Mouse (Mus musculus) lung, adult 18-20 months (tissue): Measurements from ENCODE around the gene Tns4.
A peak's percentile ranks its signal among the peaks of the same experiment; 100 is the strongest.

Experiments used
- DNase-seq, 2 experiments: peaks; one replicate each; pipeline ENCODE4 v3.0.0; 2022; ENCODE audit warnings: mixed read lengths in 2 of 2

Tns4 gene

DNA sequence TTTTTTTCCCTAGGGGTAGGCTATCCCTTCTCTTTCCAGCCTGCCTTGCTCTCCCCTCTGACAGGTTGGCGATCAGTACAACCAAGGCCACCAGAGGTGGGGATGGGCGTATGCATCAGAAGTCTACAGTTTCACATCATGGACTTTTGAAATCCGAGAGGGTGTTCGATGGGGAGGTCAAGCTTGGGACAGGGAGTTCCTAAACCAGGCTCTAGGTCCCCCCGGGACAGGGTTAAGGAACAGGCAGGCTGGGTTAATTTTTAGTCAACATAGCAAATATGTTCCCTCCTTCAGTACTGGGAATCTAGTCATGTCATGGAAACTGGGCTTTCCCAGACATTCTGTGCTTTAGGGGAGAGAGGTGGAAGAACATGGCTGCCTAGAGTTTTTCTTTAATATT, 44.8 kb downstream of the Tns4 start:
- no peak for DNase-seq

DNA sequence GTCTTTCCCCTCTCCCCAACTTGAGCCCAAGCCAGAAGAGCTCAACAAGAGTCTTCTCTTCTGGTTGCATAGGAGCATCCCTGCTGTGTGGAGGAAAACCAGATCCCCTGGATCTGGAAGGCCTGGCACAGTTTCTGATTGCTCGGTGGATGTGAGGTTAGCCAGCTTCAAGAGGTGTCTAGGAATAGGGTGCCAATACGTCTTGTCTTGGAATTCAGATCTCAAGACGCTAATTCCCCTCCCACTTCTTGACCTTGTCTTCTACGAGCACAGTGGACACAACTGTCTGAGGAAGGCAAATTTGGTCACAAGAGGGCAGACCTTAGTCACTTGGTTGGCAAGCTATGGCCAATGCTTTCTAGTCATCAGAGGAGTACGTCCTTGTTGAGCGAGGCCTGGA, 45.5 kb downstream of the Tns4 start:
- DNase-seq = no peak

DNA sequence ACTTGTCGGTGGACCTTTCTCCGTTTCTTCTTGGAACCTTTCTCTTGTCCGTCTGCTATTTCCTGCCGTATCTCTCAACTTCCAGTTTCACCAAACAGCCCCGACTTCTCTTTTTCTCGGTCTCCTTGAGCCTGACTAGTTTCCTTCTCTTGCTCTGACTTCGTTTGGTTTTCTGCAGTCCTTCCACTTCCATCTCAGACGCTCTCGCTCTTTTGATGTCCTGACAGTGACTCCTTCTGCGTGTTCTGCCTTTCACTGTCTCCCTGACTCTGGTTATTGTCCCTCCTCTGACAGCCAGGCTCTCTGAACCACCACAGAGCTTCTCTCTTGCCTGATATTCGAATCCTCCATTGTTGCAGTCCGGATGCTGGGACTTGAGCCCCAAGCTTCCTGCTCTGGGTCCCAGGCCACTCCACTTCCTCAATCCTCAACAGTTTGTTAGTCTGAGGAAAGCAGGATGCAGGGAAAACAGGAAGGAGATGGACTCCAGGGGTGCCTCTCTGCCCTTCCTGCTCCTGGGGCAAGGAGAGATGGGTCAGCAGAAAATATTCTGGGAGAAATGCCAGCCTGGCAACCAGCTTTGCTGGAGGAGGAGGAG, 46.2 kb downstream of the Tns4 start:
- DNase-seq = peak; percentile 54 to 64

DNA sequence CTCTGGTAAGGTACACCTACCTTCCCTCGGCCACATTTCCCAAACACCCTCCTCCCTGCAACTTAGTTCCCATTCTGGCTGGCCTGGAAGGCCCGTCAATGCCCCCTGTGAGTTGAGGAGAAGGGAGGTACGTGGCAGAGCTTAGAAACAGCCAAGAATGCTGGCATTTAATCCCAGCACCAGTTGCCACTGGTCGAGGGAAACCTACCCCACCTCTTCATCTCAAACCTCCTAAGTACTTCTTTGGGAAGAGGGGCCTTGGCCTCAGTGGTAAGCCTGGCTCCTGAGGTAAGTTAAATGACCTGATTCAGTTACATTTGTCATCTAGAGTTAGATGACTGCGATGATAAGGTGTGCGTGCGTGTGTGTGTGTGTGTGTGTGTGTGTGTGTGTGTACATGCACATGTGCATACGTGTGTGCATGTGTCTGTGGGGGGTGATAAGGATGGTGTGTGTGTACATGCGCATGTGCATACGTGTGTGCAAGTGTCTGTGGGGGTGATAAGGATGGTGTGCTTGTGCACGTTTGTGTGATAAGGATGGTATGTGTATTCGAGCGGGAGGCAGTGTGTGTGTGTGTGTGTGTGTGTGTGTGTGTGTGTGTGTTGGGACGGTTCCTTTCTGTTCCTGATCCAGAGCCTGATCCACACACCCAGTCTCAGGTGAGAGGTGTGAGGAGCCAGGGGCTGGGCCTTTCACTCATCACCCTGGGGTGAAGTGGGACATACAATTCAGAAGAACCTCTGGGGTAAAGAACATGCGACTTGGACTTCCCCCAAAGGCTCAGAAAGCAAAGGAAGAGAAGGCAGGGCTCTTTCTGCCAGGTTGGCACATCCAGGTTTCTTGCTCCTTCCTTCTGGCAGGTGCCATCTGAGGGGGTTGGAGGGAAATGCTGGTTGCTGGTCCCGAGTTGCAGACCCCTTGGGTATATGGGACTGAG, 47.0 kb downstream of the Tns4 start:
- DNase-seq = no peak

DNA sequence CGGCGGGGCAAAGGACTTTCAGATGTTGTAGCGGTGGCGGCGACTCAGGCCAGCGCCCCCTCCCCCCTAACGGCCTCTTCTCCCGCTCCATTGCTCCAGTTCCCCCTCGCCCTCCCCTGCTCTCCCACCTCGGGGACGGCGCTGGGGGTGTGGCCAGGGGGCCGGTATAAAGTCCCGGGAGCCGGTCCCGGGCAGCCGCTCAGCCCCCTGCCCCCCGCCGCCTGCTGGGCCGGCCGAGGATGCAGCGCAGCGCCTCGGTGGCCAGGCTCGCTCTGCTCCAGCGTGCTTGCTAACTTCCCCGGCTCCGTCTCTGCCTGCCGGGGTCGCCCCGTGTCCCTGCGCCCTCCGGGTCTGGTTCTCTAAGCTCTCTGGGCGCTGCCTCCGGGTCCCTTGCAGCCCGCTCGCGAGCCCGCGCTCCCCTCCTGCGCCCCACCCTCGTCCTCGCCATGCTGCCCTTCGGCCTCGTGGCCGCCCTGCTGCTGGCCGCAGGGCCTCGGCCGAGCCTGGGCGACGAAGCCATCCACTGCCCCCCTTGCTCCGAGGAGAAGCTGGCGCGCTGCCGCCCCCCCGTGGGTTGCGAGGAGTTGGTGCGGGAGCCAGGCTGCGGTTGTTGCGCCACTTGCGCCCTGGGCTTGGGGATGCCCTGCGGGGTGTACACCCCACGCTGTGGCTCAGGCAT, 47.9 kb downstream of the Tns4 start, which contains the start of gene Igfbp4:
Gene Igfbp4, plus strand, starts transcription at position 194 of the 679 bp plus-strand sequence.
- peak; percentile 63 to 64 for DNase-seq

DNA sequence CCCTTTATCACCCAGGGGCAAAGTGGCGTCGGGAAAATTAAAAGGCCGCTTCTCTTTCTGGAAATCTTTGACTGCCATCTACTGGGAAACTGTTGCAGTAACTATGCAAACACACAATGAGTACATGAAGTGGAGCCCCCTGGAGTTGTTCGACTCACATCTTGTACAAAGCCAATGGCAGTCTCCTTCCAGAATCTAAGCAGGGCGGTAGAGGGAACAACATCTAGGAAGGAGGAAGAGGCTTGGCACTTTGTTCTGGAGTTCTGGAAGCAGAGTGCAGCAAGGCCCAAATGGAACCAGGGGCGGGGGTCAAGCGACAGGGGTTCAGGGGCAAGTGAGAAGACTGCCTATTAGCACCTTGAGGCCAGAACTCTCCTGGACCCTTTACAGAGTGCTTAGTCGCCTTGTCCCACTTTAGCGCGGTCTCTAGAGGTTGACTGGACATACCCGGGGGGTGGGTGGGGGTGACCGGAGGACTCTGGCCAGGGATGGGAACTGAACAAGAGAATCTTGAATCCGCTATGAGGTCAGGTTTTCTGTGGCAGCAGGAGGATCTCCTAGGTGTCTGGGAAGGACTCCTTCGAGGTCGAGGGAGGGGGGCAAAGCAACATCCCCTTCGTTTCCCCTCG, 48.6 kb downstream of the Tns4 start:
- DNase-seq = peak in 1 of 2 experiments; percentile 50

DNA sequence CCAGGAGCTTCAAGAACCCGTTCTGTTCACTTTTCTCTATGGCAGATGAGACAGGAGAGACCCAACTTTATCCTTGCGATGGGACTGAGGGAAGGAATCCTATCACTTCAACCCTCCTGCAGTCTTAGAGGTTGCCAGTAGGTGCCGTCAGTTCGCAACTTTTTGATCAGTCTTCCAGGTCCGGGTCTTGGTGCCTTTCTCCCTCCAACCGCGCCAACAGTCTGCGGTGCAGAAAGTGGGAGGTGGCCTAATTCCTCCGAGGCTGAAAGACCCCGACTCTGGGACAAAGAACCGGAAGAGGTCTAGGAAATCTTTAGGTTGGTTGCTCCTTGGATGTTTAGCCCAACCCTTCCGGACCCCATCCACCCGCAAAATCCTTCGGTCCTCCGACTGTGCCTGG, 49.3 kb downstream of the Tns4 start:
- peak; percentile 80 to 82 for DNase-seq

DNA sequence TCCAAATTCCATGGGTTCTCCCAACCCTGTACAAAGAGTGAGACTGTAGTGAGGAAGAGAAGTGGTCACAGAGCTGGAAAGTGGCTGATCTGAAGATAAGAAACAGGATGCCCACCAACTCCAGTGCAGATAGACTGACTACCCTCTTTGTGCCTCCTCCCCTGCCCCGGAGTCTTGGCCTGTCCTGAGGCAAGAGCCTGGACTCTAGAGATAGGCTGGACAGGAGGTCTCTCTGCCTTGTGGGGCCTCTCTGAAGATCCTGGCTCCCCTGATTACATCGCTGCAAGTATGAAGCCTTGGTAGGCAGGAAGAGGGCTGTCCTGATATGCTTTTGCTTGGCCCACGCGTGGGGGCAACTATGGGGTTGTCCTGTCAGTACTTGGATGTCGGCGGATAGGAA, 52.9 kb downstream of the Tns4 start:
- DNase-seq = no peak

DNA sequence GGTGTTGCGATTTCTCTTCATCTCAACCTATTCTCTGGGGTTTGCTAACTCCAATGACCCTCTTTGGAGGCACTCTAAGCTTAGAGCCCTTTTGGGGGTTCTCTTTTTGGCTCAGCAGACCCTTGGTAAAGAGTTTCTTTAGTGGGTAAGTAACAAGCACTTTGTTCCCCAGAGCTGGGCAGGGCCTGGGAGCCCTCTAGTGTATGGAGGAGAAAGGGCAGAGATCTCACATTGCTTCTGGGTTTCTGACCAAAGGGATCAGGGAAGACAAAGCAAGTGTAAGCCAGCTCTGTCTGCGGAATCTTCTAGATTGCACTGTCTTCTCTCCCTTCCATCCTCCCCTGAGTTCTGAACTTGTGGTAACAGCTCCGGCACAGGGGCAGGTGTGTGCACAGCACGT, 53.8 kb downstream of the Tns4 start:
- DNase-seq = no peak

DNA sequence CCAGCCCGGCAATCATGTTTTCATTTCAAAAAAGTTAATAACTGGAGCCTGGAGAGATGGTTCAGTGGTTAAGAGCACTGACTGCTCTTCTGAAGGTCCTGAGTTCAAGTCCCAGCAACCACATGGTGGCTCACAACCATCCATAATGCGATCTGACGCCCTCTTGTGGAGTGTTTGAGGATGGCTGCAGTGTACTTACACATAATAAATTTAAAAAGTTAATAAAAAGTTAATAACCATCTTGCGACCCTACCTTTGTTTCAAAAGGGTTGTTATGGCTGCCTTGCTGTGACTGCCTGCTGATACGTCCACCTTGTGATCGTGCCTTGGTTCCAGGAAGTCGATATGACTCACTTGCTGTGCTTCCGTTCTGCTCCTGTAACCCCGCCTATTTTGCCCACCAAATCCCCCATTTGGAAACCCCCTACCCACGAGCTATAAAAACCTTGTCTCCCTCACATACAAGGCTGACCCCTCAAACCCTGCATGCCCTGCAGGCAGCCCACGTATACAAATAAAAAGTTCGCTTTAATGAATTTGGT, 62.1 kb downstream of the Tns4 start:
- no peak for DNase-seq

DNA sequence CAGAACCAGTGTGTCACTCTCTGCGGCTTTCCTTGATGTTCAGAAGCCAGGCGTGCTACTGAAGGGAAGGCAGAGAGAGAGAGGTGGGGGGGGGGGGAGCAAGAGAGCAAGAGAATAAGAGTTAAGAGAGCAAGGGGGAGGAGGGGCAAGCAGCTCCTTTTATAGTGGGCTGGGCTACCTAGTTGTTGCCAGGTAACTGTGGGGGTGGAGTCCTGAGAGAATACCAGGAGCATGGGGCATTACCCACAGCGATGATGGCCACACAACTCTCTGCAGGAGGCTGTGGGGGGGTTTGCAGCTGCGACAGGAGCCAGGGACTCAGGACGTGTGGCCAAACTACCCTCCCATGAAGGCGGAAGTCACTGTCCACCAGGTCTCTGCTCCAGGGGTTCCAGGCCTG, 63.2 kb downstream of the Tns4 start:
- no peak for DNase-seq

DNA sequence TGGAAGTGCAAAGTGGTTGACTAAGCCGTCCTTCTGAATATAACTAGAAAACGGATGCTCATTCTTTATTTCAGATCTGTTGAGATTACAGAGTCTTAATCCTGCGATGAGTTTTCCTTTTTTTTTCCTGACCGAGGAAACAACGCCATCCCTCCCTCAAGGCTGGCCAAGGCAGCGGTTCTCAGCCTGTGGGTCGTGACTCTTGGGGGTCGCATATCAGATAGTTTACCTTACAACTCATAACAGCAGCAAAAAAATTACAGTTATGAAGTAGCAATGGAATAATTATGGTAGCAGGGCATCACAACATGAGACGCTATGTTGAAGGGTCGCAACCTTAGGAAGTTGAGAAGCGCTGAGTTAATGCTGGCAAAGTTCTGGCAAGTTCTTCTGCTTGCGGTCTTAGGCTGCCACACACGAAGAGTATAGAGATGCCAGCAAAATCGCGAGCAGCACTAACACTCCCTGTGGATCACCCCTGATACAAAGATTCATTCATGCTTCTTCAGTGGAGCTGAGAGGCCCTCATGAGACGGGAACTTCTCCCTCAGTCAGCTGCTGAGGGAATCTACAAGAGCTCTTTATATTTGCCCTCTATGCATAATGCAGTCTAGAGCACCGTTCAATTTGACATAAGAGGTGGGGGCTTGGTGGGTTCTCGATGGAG, 64.5 kb downstream of the Tns4 start:
- no peak for DNase-seq

DNA sequence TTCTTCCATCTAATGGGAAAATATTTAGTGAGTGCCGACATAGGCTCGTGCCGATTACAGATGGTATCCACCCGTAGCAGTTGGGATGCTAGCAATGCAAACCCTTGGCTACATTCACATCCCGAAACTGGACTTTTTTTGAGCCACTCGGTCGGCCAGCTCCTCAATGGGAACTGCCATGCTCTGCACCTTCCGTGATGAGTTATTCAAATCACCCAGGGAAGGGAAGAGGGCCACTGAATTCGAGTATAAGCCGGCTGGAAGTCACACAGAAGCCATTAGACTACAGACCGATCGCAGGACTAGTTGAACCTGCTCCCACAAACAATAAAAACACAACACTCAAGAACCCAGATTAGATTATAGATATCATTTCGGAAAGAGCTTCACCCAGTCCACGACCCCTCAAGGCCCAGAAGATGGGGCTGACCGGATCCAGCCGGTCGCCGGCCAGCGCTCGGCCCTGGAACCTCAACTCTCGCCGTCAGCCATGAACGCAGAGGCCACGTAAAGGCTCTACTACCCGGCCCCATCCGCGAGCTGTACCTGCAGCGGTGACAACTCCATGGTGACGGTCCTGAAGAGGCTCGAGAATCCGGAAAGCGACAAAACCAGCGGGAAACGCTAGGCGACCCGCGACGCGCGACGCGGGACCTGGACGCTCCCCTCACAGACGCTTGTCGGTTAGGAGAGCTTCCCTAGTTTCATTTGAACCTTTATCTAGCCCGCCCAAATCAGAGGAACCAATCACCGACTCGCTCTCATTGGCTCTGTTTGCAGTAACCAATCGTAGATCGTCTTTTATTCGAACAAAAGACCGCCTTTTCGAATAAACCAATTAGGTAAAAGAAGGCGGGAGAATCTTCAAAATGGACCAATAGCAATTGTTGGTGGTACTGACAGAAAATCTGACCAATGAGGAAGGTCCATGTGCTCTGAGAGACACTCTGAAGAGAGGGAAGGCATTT, 65.3 kb downstream of the Tns4 start, which contains the start of gene Top2a:
Gene Top2a, minus strand, starts transcription at position 690 of the 968 bp plus-strand sequence.
- DNase-seq = peak; percentile 93 to 94

DNA sequence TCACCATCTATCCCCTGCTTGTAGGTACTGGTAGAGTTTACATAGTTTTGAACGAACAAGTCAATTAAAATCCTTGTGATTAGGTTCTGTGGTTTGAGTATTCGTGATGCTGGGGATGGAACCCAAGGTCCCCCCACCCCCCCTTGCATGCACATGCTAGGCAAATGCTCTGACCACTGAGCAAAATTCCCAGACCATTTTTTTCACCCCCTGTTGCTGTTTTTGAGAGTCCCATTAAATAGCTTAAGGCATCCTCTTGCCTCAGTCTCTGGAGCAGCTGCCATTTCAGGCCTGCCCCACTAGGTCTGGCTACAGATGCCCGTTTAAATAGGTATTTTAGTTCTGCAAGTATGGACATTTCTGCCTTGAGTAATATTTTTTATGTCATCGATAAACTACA, 66.0 kb downstream of the Tns4 start:
- DNase-seq = no peak

DNA sequence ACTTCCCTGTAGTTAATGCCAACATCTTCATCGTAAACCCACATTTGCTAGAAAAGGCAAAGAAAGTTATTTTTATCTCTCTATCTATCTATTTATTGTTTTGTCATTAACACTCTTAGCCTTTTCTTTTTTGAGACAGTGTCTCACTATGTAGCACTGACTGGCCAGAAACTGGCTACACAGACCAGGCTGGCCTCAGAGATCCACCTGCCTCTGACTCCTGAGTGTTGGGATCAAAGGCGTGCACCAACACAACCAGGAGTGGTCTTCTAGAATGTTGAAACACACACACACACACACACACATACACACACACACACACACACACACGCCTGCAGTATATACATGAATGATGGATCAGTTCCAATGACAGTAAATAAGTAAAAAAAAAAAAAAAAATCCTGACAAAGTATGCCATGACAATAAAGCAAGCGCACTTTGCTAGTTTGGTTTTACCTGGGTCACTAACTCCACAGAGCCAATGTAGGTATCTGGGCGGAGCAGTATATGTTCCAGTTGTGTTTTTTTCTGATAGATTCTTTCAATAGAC, 66.6 kb downstream of the Tns4 start:
- no peak for DNase-seq

DNA sequence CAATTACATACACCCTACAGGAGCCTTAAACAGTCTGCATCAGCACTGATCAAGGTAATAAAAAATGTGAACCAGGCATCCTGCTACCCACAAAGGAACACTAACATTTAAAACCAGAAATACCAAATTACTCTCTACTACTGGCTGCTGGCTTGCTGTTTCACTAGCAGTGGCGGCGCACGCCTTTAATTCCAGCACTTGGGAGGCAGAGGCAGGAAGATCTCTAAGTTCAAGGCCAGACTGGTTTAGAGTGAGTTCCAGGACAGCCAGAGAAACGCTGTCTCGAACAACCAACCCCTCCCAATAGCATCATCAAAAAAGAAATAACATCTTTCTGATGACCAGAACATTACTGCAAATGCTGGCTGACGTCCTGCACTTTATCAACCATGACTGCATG, 69.3 kb downstream of the Tns4 start:
- no peak for DNase-seq
